ENCODE assay signal across 22 mouse cellular contexts in genomic region chr15:95569606-95570005, GRCm38 (mm10).
"Had no signal": no experiment of that assay in that cellular context is flagged by ENCODE, and none has a peak within 500 bp of the region (broad histone marks: within the 10 kb centered on the region; RNA-seq: fewer than 3 reads in every experiment).

No protein-coding gene starts in this region.

- DNase-seq: heart, postnatal 10 days; heart, postnatal 14 days; heart, postnatal 36 days; heart, postnatal 4 days; kidney, adult 11 months; kidney, adult 18-20 months; kidney, adult 2 months; kidney, adult 8-10 months; kidney, adult 9 months; kidney, postnatal 10 days; kidney, postnatal 14 days; kidney, postnatal 25 days; kidney, postnatal 36 days; kidney, postnatal 4 days; layer of hippocampus, adult 9-11 months; layer of hippocampus, postnatal 36 days had no signal

- ATAC-seq: hindbrain, embryonic 16.5 days; hindbrain, postnatal 0 days; inflammation-experienced regulatory T-cells, adult 6 months; intestine, embryonic 15.5 days; intestine, embryonic 16.5 days; intestine, postnatal 0 days had no signal
